In the genomic region with DNA sequence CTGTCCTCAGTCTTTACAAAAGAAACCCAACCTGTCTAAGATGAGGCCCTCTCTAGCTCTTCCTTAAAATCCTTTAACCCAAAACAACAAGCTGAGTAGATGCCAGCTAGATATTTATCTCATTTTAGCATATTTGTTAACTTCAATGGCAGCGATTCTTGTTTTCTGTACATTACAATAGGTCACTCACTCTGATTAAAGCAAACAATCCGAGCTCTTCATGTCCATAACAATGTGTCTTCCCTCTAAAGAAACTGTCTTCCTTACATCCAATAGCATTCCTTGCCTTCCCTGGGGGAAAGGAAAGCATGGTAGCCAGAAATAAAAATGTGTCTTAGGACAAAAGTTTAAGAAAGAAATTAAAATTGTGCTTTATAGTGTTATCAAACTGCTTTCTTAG, we compare ENCODE assay signal across 27 mouse cellular contexts.
"Had no signal": no experiment of that assay in that cellular context is flagged by ENCODE, and none has a peak within 500 bp of the region (broad histone marks: within the 10 kb centered on the region; RNA-seq: fewer than 3 reads in every experiment).

No protein-coding gene starts in this region.

- H3K4me1 ChIP-seq: heart, embryonic 10.5 days; heart, embryonic 12.5 days; hindbrain, embryonic 12.5 days; intestine, embryonic 15.5 days; limb, embryonic 10.5 days; limb, embryonic 12.5 days; liver, embryonic 13.5 days had no signal

- H3K9me3 ChIP-seq: heart, embryonic 10.5 days; heart, embryonic 12.5 days; hindbrain, embryonic 10.5 days; hindbrain, embryonic 12.5 days; intestine, embryonic 15.5 days; limb, embryonic 10.5 days; liver, embryonic 13.5 days had no signal

- H3K4me3 ChIP-seq: gastrocnemius, adult 2 months; heart, embryonic 10.5 days; heart, embryonic 12.5 days; hindbrain, embryonic 10.5 days; hindbrain, embryonic 12.5 days; intestine, embryonic 15.5 days; layer of hippocampus, adult 2 months; left cerebral cortex, adult 2 months; limb, embryonic 10.5 days; limb, embryonic 12.5 days; liver, embryonic 13.5 days had no signal

- H3K27me3 ChIP-seq: heart, embryonic 12.5 days; hindbrain, embryonic 12.5 days; intestine, embryonic 15.5 days; limb, embryonic 12.5 days; liver, embryonic 13.5 days had no signal

- H3K27ac ChIP-seq: gastrocnemius, adult 2 months; heart, embryonic 10.5 days; hindbrain, embryonic 10.5 days; hindbrain, embryonic 12.5 days; hindbrain, embryonic 14.5 days; intestine, embryonic 15.5 days; layer of hippocampus, adult 2 months; left cerebral cortex, adult 2 months; limb, embryonic 10.5 days; limb, embryonic 12.5 days; liver, embryonic 13.5 days had no signal

- DNase-seq: gastrocnemius, adult 2 months; gastrocnemius, postnatal 10 days; gastrocnemius, postnatal 25 days; heart, adult 18-20 months; heart, postnatal 10 days; heart, postnatal 4 days; kidney, adult 18-20 months; kidney, adult 8-10 months; kidney, postnatal 10 days; kidney, postnatal 25 days; kidney, postnatal 4 days; liver; liver, embryonic 13.5 days had no signal

- H3K36me3 ChIP-seq: heart, embryonic 10.5 days; heart, embryonic 12.5 days; hindbrain, embryonic 10.5 days; hindbrain, embryonic 12.5 days; intestine, embryonic 15.5 days; limb, embryonic 10.5 days; limb, embryonic 12.5 days; liver, embryonic 13.5 days had no signal

- H3K4me2 ChIP-seq: heart, embryonic 12.5 days; hindbrain, embryonic 12.5 days; hindbrain, embryonic 14.5 days; intestine, embryonic 15.5 days; limb, embryonic 12.5 days; liver, embryonic 11.5 days; liver, embryonic 13.5 days had no signal

- ATAC-seq: hindbrain, embryonic 16.5 days; inflammation-experienced regulatory T-cells, adult 6 months; intestine, embryonic 15.5 days; intestine, postnatal 0 days had no signal

- H3K9ac ChIP-seq: heart, embryonic 12.5 days; hindbrain, embryonic 12.5 days; hindbrain, embryonic 14.5 days; intestine, embryonic 15.5 days; limb, embryonic 12.5 days; liver, embryonic 13.5 days had no signal
